Mouse (Mus musculus): ENCODE data around the gene Tbx6. TPM values are rescaled to one million over a fixed set of nuclear protein-coding genes. Genes with fewer than 3 reads are reported as not detected.
"Not testable (repeated sequence)": the region's sequence is repeated elsewhere in the genome, so short reads cannot be mapped to it uniquely, and the experiment has no call there.

Gene Tbx6
- polyA plus RNA-seq, 1 experiment from 2014 or later: 0.31 TPM

DNA sequence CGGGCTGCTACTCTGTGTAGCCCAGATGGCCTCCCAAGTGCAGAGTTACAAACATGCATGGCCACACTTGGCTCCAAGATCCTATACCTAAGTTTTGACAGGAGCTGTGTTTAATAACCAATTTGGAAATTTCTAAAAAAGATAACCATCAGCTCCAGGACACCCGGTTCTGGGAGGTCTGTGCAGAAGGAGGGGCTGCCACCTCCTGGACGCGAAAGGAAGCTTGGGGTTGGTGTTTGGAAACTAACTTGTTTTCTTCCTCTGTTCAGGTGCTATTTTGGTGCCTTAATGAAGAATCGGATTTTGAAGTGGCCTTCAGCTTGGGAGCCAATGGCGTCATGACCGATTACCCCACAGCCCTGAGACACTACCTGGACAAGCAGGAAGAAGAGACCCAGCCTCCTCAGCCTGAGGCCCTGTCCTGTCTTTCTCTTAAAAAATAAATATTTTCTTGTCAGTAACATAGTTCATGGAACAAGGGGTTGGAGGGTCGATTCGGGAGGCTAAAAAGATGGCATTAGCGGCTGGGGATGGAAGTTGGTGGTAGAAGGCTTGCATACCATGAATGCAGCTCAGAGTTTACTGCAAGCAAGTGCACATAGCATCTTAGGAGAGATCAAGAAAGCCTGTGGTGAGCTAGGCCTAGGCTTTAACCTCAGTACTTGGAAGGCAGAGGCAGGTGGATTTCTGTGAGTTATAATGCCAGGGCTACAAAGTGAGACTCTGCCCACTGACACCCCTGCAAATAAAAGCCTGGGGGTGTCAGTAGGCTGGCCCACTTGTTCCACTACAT lies 5.9 kb upstream of the Tbx6 start:
- WGBS (ENCODE audit: insufficient replicate concordance): 76% methylated on average over 10 of the region's 10 CpGs
- peak overlapping the region; percentile 63 for H3K27ac ChIP-seq (ENCODE audit: low read depth, low read length)
- H3K4me3 ChIP-seq (ENCODE audit: low read depth, low read length): no peak overlapping the region

GRCm38 (mm10) chr7:126775978-126776234 lies 5.4 kb upstream of the Tbx6 start:
- 0 out of 2 replicates have a peak overlapping the region, but pooled peaks have one; percentile 53 for H3K4me3 ChIP-seq (ENCODE audit: low read depth, low read length)
- no peaks in the 10 kb centered on the region for H3K27me3 ChIP-seq (ENCODE audit: control insufficient read depth, insufficient read depth, low read length)
- 62% methylated on average over 3 of the region's 3 CpGs for WGBS (ENCODE audit: insufficient replicate concordance)
- H3K4me2 ChIP-seq: peak overlapping the region; percentile 78
- H3K36me3 ChIP-seq (ENCODE audit: control insufficient read depth, insufficient read depth, low read length): peaks cover 3% of the 10 kb centered on the region; the same call in 1 of the 2 replicates
- ATAC-seq (replicated peaks; ENCODE audit: insufficient number of reproducible peaks, low FRiP score, low TSS enrichment): no peak
- H3K4me1 ChIP-seq (ENCODE audit: control insufficient read depth, insufficient read depth, low read length): peaks cover 27% of the 10 kb centered on the region
- H3K27ac ChIP-seq (ENCODE audit: low read depth, low read length): peak overlapping the region; percentile 63
- H3K9ac ChIP-seq (ENCODE audit: low read depth, low read length): no peak overlapping the region
- no peaks in the 10 kb centered on the region for H3K9me3 ChIP-seq (replicated peaks; ENCODE audit: control insufficient read depth, low read length)

More for the DNA sequence above, 5.9 kb upstream of the Tbx6 start:
- Histone ChIP-seq H3K9me3 (replicated peaks; ENCODE audit: control insufficient read depth, low read length) (no peaks in the 10 kb centered on the region), H3K4me1 (ENCODE audit: control insufficient read depth, insufficient read depth, low read length) (peaks cover 26% of the 10 kb centered on the region), H3K27me3 (ENCODE audit: control insufficient read depth, insufficient read depth, low read length) (no peaks in the 10 kb centered on the region), H3K9ac (ENCODE audit: low read depth, low read length) (no peak overlapping the region), H3K36me3 (ENCODE audit: control insufficient read depth, insufficient read depth, low read length) (peaks cover 3% of the 10 kb centered on the region; the same call in 1 of the 2 replicates), H3K4me2 (peak overlapping the region; percentile 78)
- no peak for ATAC-seq (replicated peaks; ENCODE audit: insufficient number of reproducible peaks, low FRiP score, low TSS enrichment)

GRCm38 (mm10) chr7:126776598-126777057 lies 4.7 kb upstream of the Tbx6 start, which contains the start of gene Ypel3:
Ypel3 (plus strand) TSS chr7:126776955.
- peak within 1 kb of the TSS; percentile 78 for H3K4me2 ChIP-seq
- H3K27ac ChIP-seq (ENCODE audit: low read depth, low read length): peak within 1 kb of the TSS; percentile 63
- peak within 1 kb of the TSS; percentile 53 for H3K4me3 ChIP-seq (ENCODE audit: low read depth, low read length)
- no peaks in the 10 kb centered on the region for H3K9me3 ChIP-seq (replicated peaks; ENCODE audit: control insufficient read depth, low read length)
- under 1% methylated on average over 33 of the region's 37 CpGs for WGBS (ENCODE audit: insufficient replicate concordance)
- peaks cover 32% of the 10 kb centered on the region for H3K4me1 ChIP-seq (ENCODE audit: control insufficient read depth, insufficient read depth, low read length)
- H3K9ac ChIP-seq (ENCODE audit: low read depth, low read length): peak within 1 kb of the TSS; percentile 76
- no peaks in the 10 kb centered on the region; the same call in 1 of the 2 replicates for H3K36me3 ChIP-seq (ENCODE audit: control insufficient read depth, insufficient read depth, low read length)
- ATAC-seq (replicated peaks; ENCODE audit: insufficient number of reproducible peaks, low FRiP score, low TSS enrichment): peak; percentile 87
- H3K27me3 ChIP-seq (ENCODE audit: control insufficient read depth, insufficient read depth, low read length): no peaks in the 10 kb centered on the region

GRCm38 (mm10) chr7:126777476-126777875 lies 3.8 kb upstream of the Tbx6 start:
- peak overlapping the region; percentile 63; the same call in 1 of the 2 replicates for H3K27ac ChIP-seq (ENCODE audit: low read depth, low read length)
- no peaks in the 10 kb centered on the region for H3K9me3 ChIP-seq (replicated peaks; ENCODE audit: control insufficient read depth, low read length)
- peaks cover 35% of the 10 kb centered on the region for H3K4me1 ChIP-seq (ENCODE audit: control insufficient read depth, insufficient read depth, low read length)
- H3K36me3 ChIP-seq (ENCODE audit: control insufficient read depth, insufficient read depth, low read length): no peaks in the 10 kb centered on the region; the same call in 1 of the 2 replicates
- H3K4me3 ChIP-seq (ENCODE audit: low read depth, low read length): peak overlapping the region; percentile 53
- WGBS (ENCODE audit: insufficient replicate concordance): 49% methylated on average over 10 of the region's 10 CpGs
- no peak for ATAC-seq (replicated peaks; ENCODE audit: insufficient number of reproducible peaks, low FRiP score, low TSS enrichment)
- no peaks in the 10 kb centered on the region for H3K27me3 ChIP-seq (ENCODE audit: control insufficient read depth, insufficient read depth, low read length)
- H3K9ac ChIP-seq (ENCODE audit: low read depth, low read length): peak overlapping the region; percentile 76
- peak overlapping the region; percentile 78 for H3K4me2 ChIP-seq

GRCm38 (mm10) chr7:126778147-126778546 lies 3.1 kb upstream of the Tbx6 start:
- Histone ChIP-seq H3K4me2 (peak overlapping the region; percentile 78), H3K36me3 (ENCODE audit: control insufficient read depth, insufficient read depth, low read length) (no peaks in the 10 kb centered on the region; the same call in 1 of the 2 replicates), H3K27me3 (ENCODE audit: control insufficient read depth, insufficient read depth, low read length) (no peaks in the 10 kb centered on the region), H3K4me1 (ENCODE audit: control insufficient read depth, insufficient read depth, low read length) (peaks cover 35% of the 10 kb centered on the region), H3K27ac (ENCODE audit: low read depth, low read length) (peak overlapping the region; percentile 7; the same call in 1 of the 2 replicates), H3K9ac (ENCODE audit: low read depth, low read length) (peak overlapping the region; percentile 76; the same call in 1 of the 2 replicates), H3K9me3 (replicated peaks; ENCODE audit: control insufficient read depth, low read length) (no peaks in the 10 kb centered on the region), H3K4me3 (ENCODE audit: low read depth, low read length) (no peak overlapping the region)
- WGBS (ENCODE audit: insufficient replicate concordance): 87% methylated on average over 3 of the region's 3 CpGs
- no peak for ATAC-seq (replicated peaks; ENCODE audit: insufficient number of reproducible peaks, low FRiP score, low TSS enrichment)

- H3K9ac ChIP-seq (ENCODE audit: low read depth, low read length); H3K27ac ChIP-seq (ENCODE audit: low read depth, low read length); ATAC-seq (replicated peaks; ENCODE audit: insufficient number of reproducible peaks, low FRiP score, low TSS enrichment); H3K9me3 ChIP-seq (replicated peaks; ENCODE audit: control insufficient read depth, low read length); H3K36me3 ChIP-seq (ENCODE audit: control insufficient read depth, insufficient read depth, low read length); H3K4me2 ChIP-seq; H3K4me3 ChIP-seq (ENCODE audit: low read depth, low read length); H3K27me3 ChIP-seq (ENCODE audit: control insufficient read depth, insufficient read depth, low read length): not testable (repeated sequence)
- peaks cover 35% of the 10 kb centered on the region for H3K4me1 ChIP-seq (ENCODE audit: control insufficient read depth, insufficient read depth, low read length)
- 88% methylated on average over 7 of the region's 7 CpGs for WGBS (ENCODE audit: insufficient replicate concordance)
Measured at GRCm38 (mm10) chr7:126779101-126779500, 2.2 kb upstream of the Tbx6 start.

DNA sequence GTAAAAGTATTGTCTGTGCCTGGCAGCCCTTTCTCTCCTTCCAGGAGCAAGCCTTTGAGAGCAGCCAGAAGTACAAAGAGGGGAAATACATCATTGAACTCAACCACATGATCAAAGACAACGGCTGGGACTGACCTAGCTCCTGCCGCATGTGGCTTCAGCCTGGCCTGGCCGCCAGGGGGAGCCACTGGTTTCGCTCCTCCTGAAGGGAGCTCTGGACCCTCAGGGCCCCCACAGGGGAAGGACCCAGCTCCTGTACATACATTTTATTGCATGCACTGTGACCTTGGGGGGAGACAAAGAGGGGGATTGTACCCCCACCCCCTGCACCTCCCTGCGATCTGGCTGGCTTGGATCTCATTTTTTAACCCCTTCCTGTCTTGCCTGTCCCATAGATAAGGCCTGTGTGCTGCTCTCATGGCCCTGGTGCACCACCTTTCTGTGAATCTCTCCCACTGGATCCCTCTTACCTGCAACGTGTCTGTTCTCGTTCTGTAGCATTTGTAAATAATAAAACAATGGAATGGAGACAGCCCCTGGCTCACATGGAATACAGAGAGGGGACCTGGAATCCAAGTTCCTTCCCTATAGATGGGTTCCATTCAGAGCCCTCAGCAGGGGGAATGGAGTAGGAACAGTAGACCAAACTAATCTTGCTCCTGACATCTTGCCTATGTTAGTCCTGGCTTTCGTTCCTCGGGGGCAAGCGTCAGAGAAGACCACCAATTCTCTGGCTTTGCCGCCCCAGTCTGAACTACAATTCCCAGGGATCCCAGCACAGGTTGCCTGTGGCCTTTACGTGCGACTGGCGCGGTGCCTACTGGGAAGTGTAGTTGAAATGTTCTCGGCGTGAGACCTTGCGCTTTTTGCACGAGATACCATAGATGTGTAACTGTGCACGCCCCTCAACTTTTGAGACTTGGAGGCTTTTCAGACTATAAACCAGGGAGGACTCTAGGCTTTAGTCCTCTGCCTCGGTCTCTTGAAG lies 1.0 kb upstream of the Tbx6 start:
- H3K4me3 ChIP-seq (ENCODE audit: low read depth, low read length): peak overlapping the region; percentile 47
- H3K36me3 ChIP-seq (ENCODE audit: control insufficient read depth, insufficient read depth, low read length): peaks cover 5% of the 10 kb centered on the region
- peak overlapping the region; percentile 57 for H3K27ac ChIP-seq (ENCODE audit: low read depth, low read length)
- WGBS (ENCODE audit: insufficient replicate concordance): 2% methylated on average over 21 of the region's 21 CpGs
- H3K9ac ChIP-seq (ENCODE audit: low read depth, low read length): peak overlapping the region; percentile 6
- no peaks in the 10 kb centered on the region for H3K9me3 ChIP-seq (replicated peaks; ENCODE audit: control insufficient read depth, low read length)
- H3K4me2 ChIP-seq: peak overlapping the region; percentile 89
- no peaks in the 10 kb centered on the region for H3K27me3 ChIP-seq (ENCODE audit: control insufficient read depth, insufficient read depth, low read length)
- ATAC-seq (replicated peaks; ENCODE audit: insufficient number of reproducible peaks, low FRiP score, low TSS enrichment): peak; percentile 51
- H3K4me1 ChIP-seq (ENCODE audit: control insufficient read depth, insufficient read depth, low read length): peaks cover 35% of the 10 kb centered on the region

- Histone ChIP-seq H3K4me2 (peak overlapping the region; percentile 89), H3K27ac (ENCODE audit: low read depth, low read length) (no peak overlapping the region), H3K9ac (ENCODE audit: low read depth, low read length) (no peak overlapping the region), H3K4me1 (ENCODE audit: control insufficient read depth, insufficient read depth, low read length) (peaks cover 29% of the 10 kb centered on the region), H3K36me3 (ENCODE audit: control insufficient read depth, insufficient read depth, low read length) (peaks cover 18% of the 10 kb centered on the region), H3K27me3 (ENCODE audit: control insufficient read depth, insufficient read depth, low read length) (no peaks in the 10 kb centered on the region), H3K4me3 (ENCODE audit: low read depth, low read length) (0 out of 2 replicates have a peak overlapping the region, but pooled peaks have one; percentile 47), H3K9me3 (replicated peaks; ENCODE audit: control insufficient read depth, low read length) (no peaks in the 10 kb centered on the region)
- 28% methylated on average over 11 of the region's 11 CpGs for WGBS (ENCODE audit: insufficient replicate concordance)
- ATAC-seq (replicated peaks; ENCODE audit: insufficient number of reproducible peaks, low FRiP score, low TSS enrichment): no peak
Measured at GRCm38 (mm10) chr7:126781661-126782370, 533 bp downstream of the Tbx6 start.

Measured in heart, embryonic 11.5 days (tissue).